Comparison of ENCODE assay signal across 8 mouse cellular contexts in genomic region chr3:94456529-94457000, GRCm38 (mm10). TPM values are rescaled to one million over a fixed set of nuclear protein-coding genes. Genes with fewer than 3 reads are reported as not detected.
DNase-seq lines count a peak whose midpoint lies in the region; ATAC-seq and TF ChIP-seq lines count a peak whose summit lies in the region.

No protein-coding gene starts in this region.

- peak overlapping the region; percentile 51 for H3K4me2 ChIP-seq in hindbrain, postnatal 0 days (ENCODE audit: low read depth, low read length)

- H3K4me3 ChIP-seq in gastrocnemius, adult 2 months, result peak overlapping the region; percentile 43
- H3K4me3 ChIP-seq in hindbrain, postnatal 0 days (ENCODE audit: low read length), result peak overlapping the region; percentile 34

- no peaks in the 10 kb centered on the region for H3K27me3 ChIP-seq in hindbrain, postnatal 0 days (ENCODE audit: insufficient read depth, low read length)

- H3K9ac ChIP-seq in hindbrain, postnatal 0 days (replicated peaks; ENCODE audit: low read length), result no peak overlapping the region

- peak; percentile 92 for ATAC-seq in hindbrain, postnatal 0 days
- ATAC-seq in megakaryocyte progenitor cell, adult 5-6 weeks (replicated peaks; ENCODE audit: poor library complexity), result peak; percentile 99

- WGBS in hindbrain, postnatal 0 days, result 1% methylated on average over 12 of the region's 12 CpGs

- no peaks in the 10 kb centered on the region for H3K9me3 ChIP-seq in hindbrain, postnatal 0 days (ENCODE audit: low read length)

- TF ChIP-seq CTCF in gastrocnemius, adult 2 months (IDR thresholded peaks at IDR 0.05), result peak; percentile 91
- TF ChIP-seq CTCF in hindbrain, postnatal 0 days (IDR thresholded peaks at IDR 0.05; ENCODE audit: low read depth), result peak; percentile 89

- intact Hi-C loops in gastrocnemius, adult 2 months (cut with DNase I), result loop anchor here (1.0 to 5.0 kb wide), 3 partner anchors 46 to 146 kb away; no protein-coding TSS in a partner anchor

- H3K36me3 ChIP-seq in hindbrain, postnatal 0 days (ENCODE audit: insufficient read depth, low read length), result no peaks in the 10 kb centered on the region

- peak; percentile 94 for DNase-seq in adipocyte (ENCODE audit: low spot score)
- peak; percentile 61 to 86 for DNase-seq in cerebellum, postnatal 4 days (ENCODE audit: low spot score in 2 of 2)
- DNase-seq in gastrocnemius, adult 2 months, result peak; percentile 85
- peak; percentile 98 for DNase-seq in hindbrain, postnatal 0 days (ENCODE audit: low spot score)
- DNase-seq in left cerebral cortex, adult 8-10 months (ENCODE audit: low spot score in 2 of 2), result peak; percentile 54 to 73
- peak; percentile 92 to 93 for DNase-seq in right cerebral cortex, postnatal 10 days (ENCODE audit: low spot score in 2 of 2)
- DNase-seq in yolk sac, embryonic 10.5 days (ENCODE audit: low spot score), result peak; percentile 84

- H3K4me1 ChIP-seq in hindbrain, postnatal 0 days (ENCODE audit: insufficient read depth, low read length), result 0 out of 2 replicates have a peak, but pooled peaks cover 4% of the 10 kb centered on the region

- no peak overlapping the region for H3K27ac ChIP-seq in gastrocnemius, adult 2 months
- peak overlapping the region; percentile 56; the same call in 1 of the 2 replicates for H3K27ac ChIP-seq in hindbrain, postnatal 0 days

RNA-seq across cellular contexts. Expression of gene Oaz3, which starts 12.8 kb away (rescaled TPM):
- not detected for total RNA-seq in gastrocnemius, adult 2 months (2021)
- total RNA-seq in hindbrain, postnatal 0 days (2014; rRNA removed), result not detected in 2 replicates
- polyA plus RNA-seq in hindbrain, postnatal 0 days (2015; fragmentation: Nextera tagmentation; extraction: Ambion mirVana), result 0.60 and 1.2 TPM in 2 replicates
- not detected for total RNA-seq in left cerebral cortex, adult 8-10 months (2022)
- total RNA-seq in megakaryocyte progenitor cell, adult 5-6 weeks (2015), result 0.46 TPM in 1 of 2 replicates, not detected in the other
- total RNA-seq in megakaryocyte progenitor cell, adult 5-6 weeks (2017), result not detected in 2 replicates

RNA-seq across cellular contexts. Expression of gene Mrpl9, which starts 13.4 kb away (rescaled TPM):
- 10 to 100 TPM; 29.5 to 37.2 TPM for total RNA-seq in gastrocnemius, adult 2 months (2021)
- 45.8 and 49.2 TPM in 2 replicates for total RNA-seq in hindbrain, postnatal 0 days (2014; rRNA removed)
- 61.7 and 63.8 TPM in 2 replicates for polyA plus RNA-seq in hindbrain, postnatal 0 days (2015; fragmentation: Nextera tagmentation; extraction: Ambion mirVana)
- total RNA-seq in left cerebral cortex, adult 8-10 months (2022), result 10 to 100 TPM; 32.7 to 40.7 (median 38.1) TPM
- 46.9 and 53.0 TPM in 2 replicates for total RNA-seq in megakaryocyte progenitor cell, adult 5-6 weeks (2015)
- total RNA-seq in megakaryocyte progenitor cell, adult 5-6 weeks (2017), result 53.3 and 54.6 TPM in 2 replicates

RNA-seq across cellular contexts. Expression of gene Celf3, which starts 21.5 kb away (rescaled TPM):
- not detected for total RNA-seq in gastrocnemius, adult 2 months (2021)
- total RNA-seq in hindbrain, postnatal 0 days (2014; rRNA removed), result 156 and 184 TPM in 2 replicates
- 158 and 171 TPM in 2 replicates for polyA plus RNA-seq in hindbrain, postnatal 0 days (2015; fragmentation: Nextera tagmentation; extraction: Ambion mirVana)
- total RNA-seq in left cerebral cortex, adult 8-10 months (2022), result 100 to 1,000 TPM; 136 to 175 (median 139) TPM
- not detected in 2 replicates for total RNA-seq in megakaryocyte progenitor cell, adult 5-6 weeks (2015)
- 0.08 TPM in 1 of 2 replicates, not detected in the other for total RNA-seq in megakaryocyte progenitor cell, adult 5-6 weeks (2017)

RNA-seq across cellular contexts. Expression of gene Riiad1, which starts 23.6 kb away (rescaled TPM):
- total RNA-seq in gastrocnemius, adult 2 months (2021), result 10 to 100 TPM; 11.2 to 11.4 TPM
- 2.3 and 4.1 TPM in 2 replicates for total RNA-seq in hindbrain, postnatal 0 days (2014; rRNA removed)
- polyA plus RNA-seq in hindbrain, postnatal 0 days (2015; fragmentation: Nextera tagmentation; extraction: Ambion mirVana), result 15.7 and 18.3 TPM in 2 replicates
- 1 to 10 TPM; 5.2 to 6.9 (median 6.1) TPM for total RNA-seq in left cerebral cortex, adult 8-10 months (2022)
- total RNA-seq in megakaryocyte progenitor cell, adult 5-6 weeks (2015), result 1.1 and 1.4 TPM in 2 replicates
- total RNA-seq in megakaryocyte progenitor cell, adult 5-6 weeks (2017), result not detected in 2 replicates

RNA-seq across cellular contexts. Expression of gene Tdrkh, which starts 43.5 kb away (rescaled TPM):
- 1 to 10 TPM; 2.8 to 2.9 TPM for total RNA-seq in gastrocnemius, adult 2 months (2021)
- total RNA-seq in hindbrain, postnatal 0 days (2014; rRNA removed), result 11.8 and 13.7 TPM in 2 replicates
- 46.8 and 48.6 TPM in 2 replicates for polyA plus RNA-seq in hindbrain, postnatal 0 days (2015; fragmentation: Nextera tagmentation; extraction: Ambion mirVana)
- 10 to 100 TPM; 38.3 to 42.1 (median 41.7) TPM for total RNA-seq in left cerebral cortex, adult 8-10 months (2022)
- 12.7 and 13.2 TPM in 2 replicates for total RNA-seq in megakaryocyte progenitor cell, adult 5-6 weeks (2015)
- total RNA-seq in megakaryocyte progenitor cell, adult 5-6 weeks (2017), result 3.9 and 5.5 TPM in 2 replicates

Comparison
In these comparisons a context has a peak if more than half of its experiments do, and no peak if none do; other contexts are left out.
1. RNA of gene Celf3, which starts 21.5 kb away (total RNA-seq): 156 to 184 TPM in hindbrain, postnatal 0 days and 136 to 175 TPM in left cerebral cortex, adult 8-10 months; not detected in gastrocnemius, adult 2 months and 0.08 TPM in megakaryocyte progenitor cell, adult 5-6 weeks; every median in the first group is over 100 times any median in the second.
2. Peak in every context shown above with its lines, with median percentiles within 50 percentile points of each other: DNase-seq.